Mouse (Mus musculus) layer of hippocampus, adult 2 months (tissue): ENCODE measurements around the gene Olfr544. TPM values are rescaled to one million over a fixed set of nuclear protein-coding genes. Genes with fewer than 3 reads are reported as not detected.

Experiments used
- DNase-seq, 2 experiments: peaks; one replicate each; pipeline ENCODE4 v3.0.0; 2022; ENCODE audit warnings: low spot score in 2 of 2
- H3K27ac ChIP-seq: fragments of 200-600 bp; 2 replicates; pipeline ENCODE4 v1.8.1; 2022
- H3K4me3 ChIP-seq: fragments of 200-600 bp; 2 replicates; pipeline ENCODE4 v1.8.1; 2022; ENCODE audit warnings: mild to moderate bottlenecking
- CTCF ChIP-seq: fragments of 200-600 bp; conservative IDR thresholded peaks from 2 replicates; pipeline ENCODE4 v1.8.1; 2022; ENCODE audit warnings: antibody characterized with exemption, mild to moderate bottlenecking, moderate library complexity
- total RNA-seq, 2 experiments: library from RNA; stranded (reverse); gene quantifications; 2 replicates each; pipeline ENCODE4 v1.2.3; 2021

The Olfr544 gene
- total RNA-seq, 2 experiments from 2014 or later = not detected

- no peak overlapping the region for H3K4me3 ChIP-seq
- no peak for DNase-seq
- no peak overlapping the region for H3K27ac ChIP-seq
- TF ChIP-seq CTCF = no peak
Measured at GRCm38 (mm10) chr7:102444301-102444700, 43.8 kb downstream of the Olfr544 start.

- no peak for TF ChIP-seq CTCF
- Histone ChIP-seq H3K27ac (no peak overlapping the region), H3K4me3 (peak overlapping the region; percentile 86)
- no peak for DNase-seq
Measured at GRCm38 (mm10) chr7:102442432-102442831, 45.7 kb downstream of the Olfr544 start.

- Histone ChIP-seq H3K4me3 (peak within 1 kb of the TSS; percentile 86), H3K27ac (peak within 1 kb of the TSS; percentile 75; the same call in 1 of the 2 replicates)
- TF ChIP-seq CTCF = no peak
- peak; percentile 97 for DNase-seq
Measured at GRCm38 (mm10) chr7:102441657-102442391, 46.3 kb downstream of the Olfr544 start, which contains the start of gene Rrm1. Rrm1 (plus strand) TSS chr7:102441695.

- H3K4me3 ChIP-seq = peak overlapping the region; percentile 86
- TF ChIP-seq CTCF = no peak
- H3K27ac ChIP-seq = peak overlapping the region; percentile 75; the same call in 1 of the 2 replicates
- no peak for DNase-seq
Measured at GRCm38 (mm10) chr7:102440822-102441656, 47.1 kb downstream of the Olfr544 start.

GRCm38 (mm10) chr7:102434344-102434743 lies 53.8 kb downstream of the Olfr544 start:
- Histone ChIP-seq H3K27ac (no peak overlapping the region), H3K4me3 (no peak overlapping the region)
- DNase-seq = no peak
- TF ChIP-seq CTCF = no peak

Other genes with a start within 250 kb of the Olfr544 start
- gene Rhog, start 232.3 kb downstream of the Olfr544 start, total RNA-seq = 10 to 100 TPM; 23.4 to 23.9 TPM
- 10 to 100 TPM; 61.3 to 66.8 TPM for gene Stim1, start 220.5 kb downstream of the Olfr544 start, total RNA-seq
- 10 to 100 TPM; 10.8 to 13.0 TPM for gene Rrm1, start 46.6 kb downstream of the Olfr544 start, total RNA-seq
- not detected for gene Olfr543, start 6.6 kb downstream of the Olfr544 start, total RNA-seq
- not detected for gene Olfr545, start 11.3 kb upstream of the Olfr544 start, total RNA-seq
- gene Olfr547, start 46.4 kb upstream of the Olfr544 start, total RNA-seq = not detected
- gene Olfr548-ps1, start 52.6 kb upstream of the Olfr544 start, total RNA-seq = not detected
- gene Olfr549, start 61.6 kb upstream of the Olfr544 start, total RNA-seq = not detected
- gene Trim21, start 77.2 kb upstream of the Olfr544 start, total RNA-seq = 1 to 10 TPM; 3.0 to 5.1 TPM
- 1 to 10 TPM; 1.9 TPM for gene Olfr550, start 83.1 kb upstream of the Olfr544 start, total RNA-seq
- not detected for gene Olfr551, start 103.6 kb upstream of the Olfr544 start, total RNA-seq
- under 1 TPM; 0.15 to 0.28 TPM for gene Olfr552, start 109.5 kb upstream of the Olfr544 start, total RNA-seq
- gene Olfr553, start 129.9 kb upstream of the Olfr544 start, total RNA-seq = not detected
- gene Olfr554, start 150.1 kb upstream of the Olfr544 start, total RNA-seq = not detected
- gene Olfr555, start 170.5 kb upstream of the Olfr544 start, total RNA-seq = not detected
- not detected for gene Olfr556, start 176.6 kb upstream of the Olfr544 start, total RNA-seq
- 1 to 10 TPM; 7.1 to 7.2 TPM for gene Trim68, start 199.0 kb upstream of the Olfr544 start, total RNA-seq
- not detected for gene Olfr557, start 207.6 kb upstream of the Olfr544 start, total RNA-seq
- under 1 TPM; 0.15 to 0.46 TPM for gene Olfr558, start 213.9 kb upstream of the Olfr544 start, total RNA-seq
- not detected for gene Olfr33, start 230.8 kb upstream of the Olfr544 start, total RNA-seq
- not detected for gene Olfr559, start 239.2 kb upstream of the Olfr544 start, total RNA-seq